Mouse (Mus musculus): ENCODE data around the gene Rsad2.

The Rsad2 gene

GRCm38 (mm10) chr12:26399391-26399790, 56.9 kb downstream of the Rsad2 start:
- DNase-seq: no peak

GRCm38 (mm10) chr12:26398597-26398996, 57.7 kb downstream of the Rsad2 start:
- DNase-seq: no peak

GRCm38 (mm10) chr12:26394485-26395470, 61.5 kb downstream of the Rsad2 start:
- peak; percentile 45 for DNase-seq

- no peak for DNase-seq
Observed at GRCm38 (mm10) chr12:26393291-26393690, 63.0 kb downstream of the Rsad2 start.

Data from embryo, embryonic 11 days (tissue).